Mouse (Mus musculus) hindbrain, embryonic 15.5 days (tissue): ENCODE measurements around the gene Spesp1. TPM values are rescaled to one million over a fixed set of nuclear protein-coding genes. Genes with fewer than 3 reads are reported as not detected.

Experiments used
- ATAC-seq: fragments of 200-750 bp; cut with Nextera tagmentation; 2 replicates; pipeline ENCODE4 v1.8.0; 2017; ENCODE audit warnings: low read depth, moderate number of reproducible peaks, moderate TSS enrichment; ENCODE audit not compliant: low FRiP score
- H3K27ac ChIP-seq: fragments of 300-500 bp; sonication (generic); replicated peaks from 2 replicates; pipeline ENCODE4 v1.5.1; 2015; ENCODE audit warnings: mild to moderate bottlenecking, inconsistent platforms
- H3K27me3 ChIP-seq: fragments of 300-500 bp; sonication (generic); 2 replicates; pipeline ENCODE4 v1.6.1; 2015; ENCODE audit warnings: control low read depth, inconsistent platforms
- H3K36me3 ChIP-seq: fragments of 300-500 bp; sonication (generic); 2 replicates; pipeline ENCODE4 v1.6.1; 2015; ENCODE audit warnings: control low read depth, inconsistent platforms
- H3K4me1 ChIP-seq: fragments of 300-500 bp; sonication (generic); replicated peaks from 2 replicates; pipeline ENCODE4 v1.6.1; 2015; ENCODE audit warnings: control low read depth, inconsistent platforms
- H3K4me2 ChIP-seq: fragments of 300-500 bp; sonication (generic); 2 replicates; pipeline ENCODE4 v1.6.1; 2015; ENCODE audit warnings: moderate library complexity, mild to moderate bottlenecking, inconsistent platforms
- H3K4me3 ChIP-seq: fragments of 300-500 bp; sonication (generic); 2 replicates; pipeline ENCODE4 v1.5.1; 2015; ENCODE audit warnings: mild to moderate bottlenecking, inconsistent platforms
- H3K9ac ChIP-seq: fragments of 300-500 bp; sonication (generic); 2 replicates; pipeline ENCODE4 v1.6.1; 2015; ENCODE audit warnings: inconsistent platforms
- H3K9me3 ChIP-seq: fragments of 300-500 bp; sonication (generic); 2 replicates; pipeline ENCODE4 v1.6.1; 2016; ENCODE audit warnings: control low read depth, inconsistent platforms
- WGBS: fragments of 180-500 bp; shearing (Covaris S2); methylation state at CpG from one replicate; pipeline ENCODE4 v1.1.7; 2015; 5-methylcytosine and 5-hydroxymethylcytosine counted together
- polyA plus RNA-seq: library from polyadenylated mRNA; unstranded; fragments of >200 nt; fragmentation: Nextera tagmentation; extraction: Ambion mirVana; gene quantifications from 2 replicates; pipeline ENCODE4 v1.2.1, GENCODE M21; 2015

The Spesp1 gene
- polyA plus RNA-seq, 1 experiment from 2014 or later = not detected

- no peak for ATAC-seq
- H3K4me3 ChIP-seq = no peak overlapping the region
- H3K27ac ChIP-seq = no peak overlapping the region
- H3K4me2 ChIP-seq = no peak overlapping the region
- H3K9me3 ChIP-seq = no peaks in the 10 kb centered on the region
- no peaks in the 10 kb centered on the region for H3K36me3 ChIP-seq
- H3K9ac ChIP-seq = no peak overlapping the region
- no peaks in the 10 kb centered on the region for H3K4me1 ChIP-seq
- H3K27me3 ChIP-seq = no peaks in the 10 kb centered on the region
- 98% methylated on average over 1 of the region's 1 CpGs for WGBS
These were observed 12.8 kb downstream of the Spesp1 start for GRCm38 (mm10) chr9:62269161-62269560.

- Histone ChIP-seq H3K9me3 (no peaks in the 10 kb centered on the region), H3K4me3 (no peak overlapping the region), H3K4me1 (no peaks in the 10 kb centered on the region), H3K4me2 (no peak overlapping the region), H3K27ac (no peak overlapping the region), H3K27me3 (no peaks in the 10 kb centered on the region), H3K9ac (no peak overlapping the region), H3K36me3 (no peaks in the 10 kb centered on the region)
- WGBS = 88% methylated on average over 10 of the region's 10 CpGs
- no peak for ATAC-seq
These were observed 16.7 kb downstream of the Spesp1 start for GRCm38 (mm10) chr9:62265278-62265677.

GRCm38 (mm10) chr9:62263652-62264051 lies 18.4 kb downstream of the Spesp1 start:
- H3K27me3 ChIP-seq = no peaks in the 10 kb centered on the region

GRCm38 (mm10) chr9:62261406-62261805 lies 20.6 kb downstream of the Spesp1 start:
- Histone ChIP-seq H3K9me3 (no peaks in the 10 kb centered on the region), H3K27me3 (no peaks in the 10 kb centered on the region), H3K4me3 (no peak overlapping the region), H3K4me1 (peaks cover 3% of the 10 kb centered on the region; the same call in 1 of the 2 replicates), H3K27ac (no peak overlapping the region), H3K36me3 (no peaks in the 10 kb centered on the region), H3K9ac (no peak overlapping the region), H3K4me2 (no peak overlapping the region)
- ATAC-seq = no peak
- WGBS = 90% methylated on average over 3 of the region's 3 CpGs

More at GRCm38 (mm10) chr9:62263652-62264051, 18.4 kb downstream of the Spesp1 start:
- H3K4me2 ChIP-seq = no peak overlapping the region
- ATAC-seq = no peak
- H3K9ac ChIP-seq = no peak overlapping the region
- no peak overlapping the region for H3K27ac ChIP-seq
- WGBS = 64% methylated on average over 5 of the region's 5 CpGs
- H3K36me3 ChIP-seq = no peaks in the 10 kb centered on the region
- no peaks in the 10 kb centered on the region for H3K4me1 ChIP-seq
- H3K9me3 ChIP-seq = no peaks in the 10 kb centered on the region
- H3K4me3 ChIP-seq = no peak overlapping the region

- H3K36me3 ChIP-seq = no peaks in the 10 kb centered on the region
- 92% methylated on average over 5 of the region's 5 CpGs for WGBS
- peaks cover 7% of the 10 kb centered on the region; the same call in 1 of the 2 replicates for H3K4me1 ChIP-seq
- H3K9ac ChIP-seq = no peak overlapping the region
- no peak overlapping the region for H3K27ac ChIP-seq
- no peak for ATAC-seq
- no peak overlapping the region for H3K4me2 ChIP-seq
- no peaks in the 10 kb centered on the region for H3K27me3 ChIP-seq
- H3K4me3 ChIP-seq = no peak overlapping the region
- no peaks in the 10 kb centered on the region for H3K9me3 ChIP-seq
These were observed 21.0 kb downstream of the Spesp1 start for GRCm38 (mm10) chr9:62261006-62261405.

- Histone ChIP-seq H3K9ac (no peak overlapping the region), H3K27ac (no peak overlapping the region), H3K4me3 (no peak overlapping the region), H3K9me3 (no peaks in the 10 kb centered on the region), H3K4me1 (peaks cover 9% of the 10 kb centered on the region; the same call in 1 of the 2 replicates), H3K27me3 (no peaks in the 10 kb centered on the region), H3K36me3 (no peaks in the 10 kb centered on the region), H3K4me2 (no peak overlapping the region)
- no peak for ATAC-seq
- 84% methylated on average over 11 of the region's 11 CpGs for WGBS
These were observed 24.0 kb downstream of the Spesp1 start for GRCm38 (mm10) chr9:62258005-62258404.

- Histone ChIP-seq H3K9ac (no peak overlapping the region), H3K9me3 (no peaks in the 10 kb centered on the region), H3K36me3 (no peaks in the 10 kb centered on the region), H3K4me1 (peaks cover 9% of the 10 kb centered on the region; the same call in 1 of the 2 replicates), H3K4me2 (no peak overlapping the region), H3K27me3 (no peaks in the 10 kb centered on the region), H3K27ac (0 out of 2 replicates have a peak overlapping the region, but pooled peaks have one; percentile 8), H3K4me3 (no peak overlapping the region)
- WGBS = 50% methylated on average over 9 of the region's 9 CpGs
- no peak for ATAC-seq
These were observed 26.0 kb downstream of the Spesp1 start for GRCm38 (mm10) chr9:62255896-62256576.

- Histone ChIP-seq H3K27ac (no peak overlapping the region), H3K9ac (no peak overlapping the region), H3K27me3 (no peaks in the 10 kb centered on the region), H3K36me3 (no peaks in the 10 kb centered on the region), H3K9me3 (no peaks in the 10 kb centered on the region), H3K4me2 (no peak overlapping the region), H3K4me3 (no peak overlapping the region), H3K4me1 (peaks cover 9% of the 10 kb centered on the region; the same call in 1 of the 2 replicates)
- 21% methylated on average over 3 of the region's 3 CpGs for WGBS
- ATAC-seq = no peak
These were observed 28.1 kb downstream of the Spesp1 start for GRCm38 (mm10) chr9:62253736-62254443.

GRCm38 (mm10) chr9:62250296-62250695 lies 31.7 kb downstream of the Spesp1 start:
- Histone ChIP-seq H3K4me3 (no peak overlapping the region), H3K4me1 (peaks cover 9% of the 10 kb centered on the region), H3K27me3 (no peaks in the 10 kb centered on the region), H3K9me3 (no peaks in the 10 kb centered on the region), H3K36me3 (no peaks in the 10 kb centered on the region), H3K27ac (no peak overlapping the region), H3K4me2 (no peak overlapping the region), H3K9ac (no peak overlapping the region)
- ATAC-seq = no peak
- whole genome bisulfite sequencing = 91% methylated on average over 4 of the region's 4 CpGs

GRCm38 (mm10) chr9:62246380-62246942 lies 35.5 kb downstream of the Spesp1 start:
- ATAC-seq = no peak
- H3K9ac ChIP-seq = no peak overlapping the region
- H3K9me3 ChIP-seq = no peaks in the 10 kb centered on the region
- 42% methylated on average over 4 of the region's 4 CpGs for WGBS
- 0 out of 2 replicates have a peak overlapping the region, but pooled peaks have one; percentile 32 for H3K27ac ChIP-seq
- peaks cover 20% of the 10 kb centered on the region for H3K4me1 ChIP-seq
- H3K4me2 ChIP-seq = peak overlapping the region; percentile 4
- H3K36me3 ChIP-seq = no peaks in the 10 kb centered on the region
- no peak overlapping the region for H3K4me3 ChIP-seq
- no peaks in the 10 kb centered on the region for H3K27me3 ChIP-seq

- Histone ChIP-seq H3K4me3 (no peak overlapping the region), H3K4me1 (peaks cover 20% of the 10 kb centered on the region), H3K36me3 (no peaks in the 10 kb centered on the region), H3K4me2 (peak overlapping the region; percentile 4), H3K9me3 (no peaks in the 10 kb centered on the region), H3K27me3 (no peaks in the 10 kb centered on the region), H3K27ac (peak overlapping the region; percentile 32; the same call in 1 of the 2 replicates), H3K9ac (no peak overlapping the region)
- WGBS = 40% methylated on average over 17 of the region's 17 CpGs
- no peak for ATAC-seq
These were observed 36.2 kb downstream of the Spesp1 start for GRCm38 (mm10) chr9:62245612-62246379.
